In genomic region chr2:155075649-155076048, GRCm38 (mm10) we compare ENCODE assay signal across 1 mouse cellular context.
TF ChIP-seq lines count a peak whose summit lies in the region.

No protein-coding gene starts in this region.

TF ChIP-seq in CH12.LX, 34 proteins besides CTCF, POLR2A, EP300 and RAD21 (continued from another document):
- no peak for TF ChIP-seq GABPA (IDR thresholded peaks at IDR 0.05; ENCODE audit: insufficient replicate concordance, low read depth, low read length)
- TF ChIP-seq MAZ (IDR thresholded peaks at IDR 0.05; ENCODE audit: low read depth, low read length), result no peak
- no peak for TF ChIP-seq MEF2A (IDR thresholded peaks at IDR 0.05; ENCODE audit: borderline replicate concordance, low read depth, low read length)
TF ChIP-seq in CH12.LX: peak in this region for 4.
